Mouse (Mus musculus) CH12.LX (cell line): ENCODE measurements at regions not wholly inside any gene's neighbourhood (a gene's known extent, or its start where the extent isn't known, plus 50 kb on each side); places are given as distances from the start of the nearest gene placed in this dataset.

Experiments used
- DNase-seq: peaks from one replicate; pipeline ENCODE4 v3.0.0-alpha.2; 2013; ENCODE audit errors: extremely low read depth
- H3K27ac ChIP-seq: 2 replicates; pipeline ENCODE4 v1.5.1; 2012; ENCODE audit warnings: low read depth, mild to moderate bottlenecking, control low read depth, moderate library complexity; ENCODE audit not compliant: insufficient read depth
- H3K27me3 ChIP-seq: replicated peaks from 2 replicates; pipeline ENCODE3; 2012; ENCODE audit warnings: inconsistent platforms
- H3K36me3 ChIP-seq, 2 experiments: replicated peaks in 1 of 2; 2 replicates each; pipeline versions ENCODE3 to v1.6.1; 2012; ENCODE audit warnings: inconsistent platforms in 1 of 2, low read length in 1 of 2, mild to moderate bottlenecking in 1 of 2, mixed read lengths in 1 of 2, moderate library complexity in 1 of 2; ENCODE audit not compliant: control insufficient read depth in 1 of 2, insufficient read depth in 1 of 2
- H3K4me1 ChIP-seq, 2 experiments: 2 replicates each; pipeline ENCODE4 v1.6.1; 2012; ENCODE audit warnings: inconsistent platforms in 1 of 2, moderate library complexity in 1 of 2; ENCODE audit not compliant: insufficient read depth in 2 of 2, control insufficient read depth in 1 of 2
- H3K4me2 ChIP-seq: 2 replicates; pipeline ENCODE4 v1.6.1; 2012; ENCODE audit warnings: low read depth, mild to moderate bottlenecking, control low read depth; ENCODE audit not compliant: poor library complexity, insufficient read depth, severe bottlenecking
- H3K4me3 ChIP-seq, 3 experiments: fragments of 150-350 bp in 1 of 3; sonication (generic) in 1 of 3; replicated peaks in 1 of 3; 2 replicates each; pipeline versions ENCODE3 to v1.5.1; 2011 to 2012; ENCODE audit warnings: low read depth in 2 of 3, low read length in 2 of 3, mild to moderate bottlenecking in 2 of 3, moderate library complexity in 2 of 3, control low read depth in 1 of 3, improper control_type of control experiment in 1 of 3, inconsistent platforms in 1 of 3, mixed read lengths in 1 of 3; ENCODE audit not compliant: poor library complexity in 1 of 3
- H3K79me2 ChIP-seq: replicated peaks from 2 replicates; pipeline ENCODE4 v1.6.1; 2012; ENCODE audit warnings: mild to moderate bottlenecking, moderate library complexity; ENCODE audit not compliant: control insufficient read depth, poor library complexity, insufficient read depth, severe bottlenecking; ENCODE audit errors: extremely low read depth
- H3K9ac ChIP-seq: 2 replicates; pipeline ENCODE4 v1.6.1; 2012; ENCODE audit warnings: low read depth, mild to moderate bottlenecking, control low read depth, moderate library complexity; ENCODE audit not compliant: insufficient read depth
- H3K9me3 ChIP-seq: replicated peaks from 2 replicates; pipeline ENCODE3; 2012; ENCODE audit warnings: low read length, inconsistent platforms, mixed read lengths
- CHD1 ChIP-seq: IDR thresholded peaks from 2 replicates; pipeline ENCODE4 v1.6.1; 2012; ENCODE audit warnings: low read depth, low read length, improper control_type of control experiment, inconsistent platforms
- CHD2 ChIP-seq: IDR thresholded peaks from 2 replicates; pipeline ENCODE4 v1.6.1; 2011; ENCODE audit warnings: low read length, improper control_type of control experiment
- E2F4 ChIP-seq: IDR thresholded peaks from 2 replicates; pipeline ENCODE4 v1.6.1; 2011; ENCODE audit warnings: low read depth, low read length, improper control_type of control experiment; ENCODE audit not compliant: insufficient replicate concordance
- ELF1 ChIP-seq: IDR thresholded peaks from 2 replicates; pipeline ENCODE4 v1.6.1; 2014; ENCODE audit warnings: low read depth, mild to moderate bottlenecking, inconsistent platforms, low read length, improper control_type of control experiment
- EP300 ChIP-seq: IDR thresholded peaks from 2 replicates; pipeline ENCODE4 v1.6.1; 2011; ENCODE audit warnings: low read length, improper control_type of control experiment
- ETS1 ChIP-seq: conservative IDR thresholded peaks from 2 replicates; pipeline ENCODE4 v1.6.1; 2012; ENCODE audit warnings: low read depth, mild to moderate bottlenecking, inconsistent platforms, low read length, improper control_type of control experiment, moderate library complexity
- GABPA ChIP-seq: IDR thresholded peaks from 2 replicates; pipeline ENCODE4 v1.6.1; 2012; ENCODE audit warnings: low read depth, low read length, improper control_type of control experiment, inconsistent platforms; ENCODE audit not compliant: insufficient replicate concordance
- IRF4 ChIP-seq: IDR thresholded peaks from 2 replicates; pipeline ENCODE4 v1.6.1; 2014; ENCODE audit warnings: low read depth, mild to moderate bottlenecking, inconsistent platforms, low read length, improper control_type of control experiment
- JUN ChIP-seq: IDR thresholded peaks from 2 replicates; pipeline ENCODE4 v1.6.1; 2011; ENCODE audit warnings: low read depth, mild to moderate bottlenecking, low read length, improper control_type of control experiment, moderate library complexity; ENCODE audit not compliant: insufficient read depth
- JUND ChIP-seq: conservative IDR thresholded peaks from 2 replicates; pipeline ENCODE4 v1.6.1; 2011; ENCODE audit warnings: low read depth, low read length, improper control_type of control experiment
- KAT2A ChIP-seq: IDR thresholded peaks from 2 replicates; pipeline ENCODE4 v1.6.1; 2012; ENCODE audit warnings: low read length, improper control_type of control experiment, inconsistent platforms; ENCODE audit not compliant: insufficient replicate concordance
- MAFK ChIP-seq: IDR thresholded peaks from 2 replicates; pipeline ENCODE4 v1.6.1; 2011; ENCODE audit warnings: low read length, improper control_type of control experiment; ENCODE audit not compliant: insufficient replicate concordance
- MAZ ChIP-seq: IDR thresholded peaks from 2 replicates; pipeline ENCODE4 v1.6.1; 2012; ENCODE audit warnings: low read depth, mild to moderate bottlenecking, inconsistent platforms, low read length, improper control_type of control experiment, moderate library complexity
- MEF2A ChIP-seq: IDR thresholded peaks from 2 replicates; pipeline ENCODE4 v1.6.1; 2014; ENCODE audit warnings: low read depth, mild to moderate bottlenecking, inconsistent platforms, low read length, improper control_type of control experiment, borderline replicate concordance
- NELFE ChIP-seq: IDR thresholded peaks from 2 replicates; pipeline ENCODE4 v1.6.1; 2011; ENCODE audit warnings: low read depth, low read length, improper control_type of control experiment
- NRF1 ChIP-seq: IDR thresholded peaks from 2 replicates; pipeline ENCODE4 v1.6.1; 2014; ENCODE audit warnings: low read depth, mild to moderate bottlenecking, inconsistent platforms, low read length, improper control_type of control experiment, moderate library complexity
- POLR2AphosphoS2 ChIP-seq: IDR thresholded peaks from 2 replicates; pipeline ENCODE4 v1.6.1; 2011; ENCODE audit warnings: low read depth, low read length, improper control_type of control experiment
- RAD21 ChIP-seq: IDR thresholded peaks from 2 replicates; pipeline ENCODE4 v1.6.1; 2011; ENCODE audit warnings: low read depth, mild to moderate bottlenecking, low read length, improper control_type of control experiment, moderate library complexity
- SIN3A ChIP-seq: IDR thresholded peaks from 2 replicates; pipeline ENCODE4 v1.6.1; 2012; ENCODE audit warnings: low read length, improper control_type of control experiment, inconsistent platforms
- TBP ChIP-seq: conservative IDR thresholded peaks from 2 replicates; pipeline ENCODE4 v1.6.1; 2011; ENCODE audit warnings: low read depth, low read length, improper control_type of control experiment
- UBTF ChIP-seq: IDR thresholded peaks from 2 replicates; pipeline ENCODE4 v1.6.1; 2012; ENCODE audit warnings: low read depth, mild to moderate bottlenecking, inconsistent platforms, low read length, improper control_type of control experiment, moderate library complexity
- USF1 ChIP-seq: IDR thresholded peaks from 2 replicates; pipeline ENCODE4 v1.6.1; 2014; ENCODE audit warnings: low read depth, mild to moderate bottlenecking, inconsistent platforms, low read length, improper control_type of control experiment
- USF2 ChIP-seq: conservative IDR thresholded peaks from 2 replicates; pipeline ENCODE4 v1.6.1; 2011; ENCODE audit warnings: low read depth, low read length, improper control_type of control experiment
- dilution Hi-C: fragments of 300-500 bp; cut with MboI; formaldehyde crosslinking; loops from 2 replicates; pipeline ENCODE4 v1.14.3; 2020; ENCODE audit warnings: low sequenced_read_pairs; ENCODE audit not compliant: extremely low pct_unique_long_range_greater_than_20kb, extremely low pct_ligation_motif_present
- in situ Hi-C: fragments of 300-500 bp; cut with MboI; formaldehyde crosslinking; loops from 3 replicates; pipeline ENCODE4 v1.14.3; 2019; ENCODE audit warnings: low sequenced_read_pairs, low pct_ligation_motif_present, low pct_unique_long_range_greater_than_20kb, mixed read lengths

DNA sequence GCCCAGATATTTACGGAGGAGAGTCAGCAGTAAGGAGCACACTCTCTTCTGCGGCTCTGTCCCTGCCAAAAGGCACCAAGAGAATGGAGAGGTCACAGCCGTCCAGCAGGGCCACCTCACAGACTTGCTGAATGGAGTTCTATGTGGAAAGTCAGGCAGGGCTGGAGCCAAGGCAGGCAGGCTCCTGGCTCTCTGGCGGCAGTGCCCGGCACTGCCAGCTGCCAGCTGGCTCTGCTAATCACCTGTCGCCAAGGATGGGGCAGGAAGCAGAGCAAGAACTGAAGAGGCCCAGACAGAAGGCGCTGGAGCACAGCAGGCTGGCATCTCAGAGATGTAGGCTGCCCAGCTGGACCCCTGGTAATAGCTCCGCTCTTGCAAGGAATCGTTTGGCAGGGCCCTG lies 245.2 kb upstream of the Prok2 start:
- H3K4me3 ChIP-seq = no peak overlapping the region
- H3K79me2 ChIP-seq = no peaks in the 10 kb centered on the region
- H3K4me1 ChIP-seq = peaks cover 0 to 25% of the 10 kb centered on the region in 2 experiments; a peak in 2 of 4 replicates
- no peaks in the 10 kb centered on the region for H3K9me3 ChIP-seq
- no peak overlapping the region for H3K4me2 ChIP-seq
- no peak overlapping the region for H3K9ac ChIP-seq
- no peaks in the 10 kb centered on the region for H3K36me3 ChIP-seq
- H3K27me3 ChIP-seq = no peaks in the 10 kb centered on the region
- TF ChIP-seq IRF4 (no peak), UBTF (no peak), ELF1 (no peak), GABPA (no peak), KAT2A (no peak), POLR2AphosphoS2 (no peak), E2F4 (no peak), MAZ (no peak), JUND (no peak), USF1 (no peak)
- TF ChIP-seq, all 38 proteins: peak for 0
- no peak for DNase-seq
- dilution Hi-C loops = no loop called here
- H3K27ac ChIP-seq = no peak overlapping the region
- in situ Hi-C loops = no loop called here

DNA sequence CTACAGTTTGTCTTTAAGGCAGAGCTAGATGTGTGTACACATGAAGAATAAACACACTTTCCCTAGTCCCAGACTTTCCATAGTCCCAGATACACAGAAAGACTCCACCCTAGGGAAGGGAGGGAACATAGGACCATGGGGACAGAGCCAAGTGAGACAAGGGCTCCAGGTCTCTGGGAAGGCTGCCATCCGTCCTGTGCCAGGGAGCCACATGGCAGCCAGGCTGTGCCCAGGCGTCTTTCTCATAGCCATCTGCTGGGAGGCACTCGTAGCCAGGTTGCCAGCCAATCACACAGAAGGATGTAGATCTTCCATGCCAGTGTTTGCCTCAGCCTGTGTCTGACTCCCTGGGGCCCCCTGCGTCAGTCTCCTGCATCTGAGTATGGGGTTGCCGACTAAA lies 242.7 kb upstream of the Prok2 start:
- no peaks in the 10 kb centered on the region for H3K79me2 ChIP-seq
- H3K36me3 ChIP-seq = no peaks in the 10 kb centered on the region
- no peak overlapping the region for H3K27ac ChIP-seq
- H3K4me1 ChIP-seq = peaks cover 0 to 8% of the 10 kb centered on the region in 2 experiments; a peak in 1 of 4 replicates
- in situ Hi-C loops = no loop called here
- H3K4me3 ChIP-seq = no peak overlapping the region
- dilution Hi-C loops = no loop called here
- H3K27me3 ChIP-seq = no peaks in the 10 kb centered on the region
- no peak for DNase-seq
- no peak overlapping the region for H3K4me2 ChIP-seq
- no peak for TF ChIP-seq CHD1
- TF ChIP-seq USF2 = no peak
- TF ChIP-seq GABPA = no peak
- no peak for TF ChIP-seq RAD21
- no peak for TF ChIP-seq TBP
- TF ChIP-seq, all 38 proteins: peak for 0
- Histone ChIP-seq H3K9ac (no peak overlapping the region), H3K9me3 (peaks cover 4% of the 10 kb centered on the region)

DNA sequence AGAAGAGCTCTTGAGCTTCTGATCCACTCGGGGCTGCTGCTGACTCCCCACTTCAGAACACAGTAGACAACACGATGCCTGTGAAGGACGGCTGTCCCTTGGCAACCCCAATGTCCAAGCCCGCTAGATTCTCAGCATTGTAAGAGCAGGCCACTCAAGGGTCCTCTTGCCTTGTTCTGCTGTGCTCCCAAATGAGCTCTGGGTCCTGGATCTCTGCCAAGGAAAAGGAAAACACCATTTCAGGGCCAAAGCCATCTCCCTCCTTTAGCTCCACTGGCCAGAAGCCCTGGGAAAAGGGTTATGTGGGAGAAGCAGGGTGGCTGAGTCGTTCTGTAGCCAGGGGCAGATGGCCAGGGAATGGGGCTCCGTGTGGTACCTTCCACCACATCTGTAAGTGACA lies 241.3 kb upstream of the Prok2 start:
- peaks cover 4% of the 10 kb centered on the region for H3K9me3 ChIP-seq
- no peak overlapping the region for H3K4me3 ChIP-seq
- H3K9ac ChIP-seq = no peak overlapping the region
- H3K27me3 ChIP-seq = no peaks in the 10 kb centered on the region
- H3K27ac ChIP-seq = no peak overlapping the region
- H3K79me2 ChIP-seq = no peaks in the 10 kb centered on the region
- no peak overlapping the region for H3K4me2 ChIP-seq
- in situ Hi-C loops (no loop called here), dilution Hi-C loops (no loop called here)
- 0 out of 4 replicates have a peak, but pooled peaks cover 0 to 3% of the 10 kb centered on the region in 2 experiments for H3K4me1 ChIP-seq
- no peak for DNase-seq
- H3K36me3 ChIP-seq = no peaks in the 10 kb centered on the region
- TF ChIP-seq CHD2 = no peak
- no peak for TF ChIP-seq POLR2AphosphoS2
- no peak for TF ChIP-seq SIN3A
- TF ChIP-seq EP300 = no peak
- no peak for TF ChIP-seq NELFE
- no peak for TF ChIP-seq MEF2A
- TF ChIP-seq JUN = no peak
- no peak for TF ChIP-seq ETS1
- TF ChIP-seq NRF1 = no peak
- TF ChIP-seq MAFK = no peak
- TF ChIP-seq KAT2A = no peak
- TF ChIP-seq TBP = no peak
